Mouse (Mus musculus): ENCODE measurements at regions not wholly inside any gene's neighbourhood (a gene's known extent, or its start where the extent isn't known, plus 50 kb on each side); places are given as distances from the start of the nearest gene placed in this dataset.

- TF ChIP-seq CTCF (IDR thresholded peaks at IDR 0.05; ENCODE audit: low read depth, low read length) (no peak), EP300 (IDR thresholded peaks at IDR 0.05; ENCODE audit: insufficient read depth, low read depth, low read length) (no peak)
Measured at GRCm38 (mm10) chr9:115388361-115388759, 78.1 kb upstream of the Stt3b start.

All from ES-Bruce4 (cell line).